Mouse (Mus musculus) induced T-regulatory cell, adult 2 months (primary cell): ENCODE results near the gene Plekhh1.

Experiments
- DNase-seq: peaks from one replicate; pipeline ENCODE4 v3.0.0-alpha.2; 2012; ENCODE audit warnings: low read depth

Gene Plekhh1

DNA sequence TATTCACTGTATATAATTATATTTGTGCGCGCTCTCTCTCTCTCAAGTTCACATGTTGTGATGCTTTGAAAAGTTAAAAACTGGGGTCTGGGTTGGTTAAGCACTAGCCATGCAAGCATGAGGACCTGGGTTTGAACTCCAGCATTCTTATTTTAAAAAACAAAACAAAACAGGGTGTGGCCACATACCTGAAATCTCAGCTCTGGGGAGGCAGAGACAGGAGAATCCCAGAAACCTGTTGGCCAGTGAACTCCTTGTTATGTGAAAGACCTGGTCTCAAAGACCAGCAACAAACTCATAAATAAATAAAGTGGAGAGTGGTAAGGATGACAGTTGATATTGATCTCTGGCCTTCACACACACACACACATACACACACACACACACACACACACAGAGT is 5.4 kb downstream of the Plekhh1 start:
- DNase-seq, result no peak

DNA sequence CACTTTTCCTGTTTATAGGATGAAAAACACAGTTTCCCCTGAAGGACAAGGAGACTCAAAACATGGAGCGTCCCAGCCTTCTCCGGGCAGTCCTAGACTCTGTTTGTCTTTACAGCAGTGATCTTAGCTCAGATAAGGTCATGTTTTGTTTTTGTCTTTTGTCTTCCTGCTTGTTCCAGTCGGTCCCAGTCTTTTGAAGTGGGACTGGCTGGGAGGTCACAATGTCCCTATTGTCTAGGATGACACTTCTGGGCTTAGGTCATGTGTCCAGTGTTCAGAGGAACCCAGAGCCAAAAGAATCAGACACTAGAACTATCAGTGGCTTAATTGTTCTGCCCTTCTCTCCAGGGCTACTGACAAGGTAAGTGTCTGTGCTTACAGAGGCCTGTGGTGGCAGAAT is 6.4 kb downstream of the Plekhh1 start:
- no peak for DNase-seq

DNA sequence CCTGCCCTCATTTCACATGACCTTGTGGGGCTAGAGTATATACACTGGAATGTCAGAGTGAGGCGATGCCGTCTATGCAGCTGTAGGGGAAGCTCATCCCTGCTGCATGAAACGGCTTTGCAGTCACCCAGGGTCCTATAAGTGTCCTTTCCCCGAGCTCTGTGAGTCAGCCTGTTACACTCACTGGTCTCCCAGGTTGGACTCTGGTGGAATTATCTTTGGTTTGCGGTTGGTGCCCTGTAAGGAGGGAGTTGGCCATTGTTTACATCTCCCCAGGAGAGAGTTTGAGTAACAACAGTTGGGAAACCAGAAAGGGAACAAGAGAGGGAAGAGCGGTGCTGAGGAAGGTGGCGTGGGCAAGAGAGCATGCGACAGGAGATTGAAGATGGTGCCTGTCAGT is 10.7 kb downstream of the Plekhh1 start:
- no peak for DNase-seq

DNA sequence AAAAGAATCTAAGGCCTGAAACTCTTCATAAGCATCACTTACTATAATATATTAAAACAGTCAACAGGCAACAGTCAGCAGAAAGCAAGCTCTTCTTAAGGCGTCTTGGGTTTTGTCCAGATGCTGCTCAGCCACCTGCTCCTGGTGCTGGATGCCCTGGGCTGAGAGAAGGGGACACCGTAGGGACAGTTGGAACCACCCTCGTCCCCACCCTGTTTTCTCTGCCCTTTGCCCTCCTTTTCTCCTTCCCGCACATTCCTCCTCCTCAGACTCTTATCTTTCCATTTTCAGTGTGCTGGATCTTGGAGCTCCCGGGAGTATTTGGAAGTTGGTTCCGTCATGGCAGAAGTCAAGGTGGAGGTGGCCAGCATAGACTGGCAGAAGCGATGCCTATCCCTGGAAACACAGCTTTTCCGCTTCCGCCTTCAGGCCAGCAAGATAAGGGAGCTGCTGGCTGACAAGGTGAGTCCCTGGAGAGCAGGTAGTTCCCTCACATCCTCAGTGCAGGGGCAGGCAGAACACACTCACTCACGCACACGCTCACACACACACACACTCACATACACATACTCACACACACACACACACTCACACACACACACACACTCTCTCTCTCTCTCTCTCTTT is 11.4 kb downstream of the Plekhh1 start:
- DNase-seq, result no peak

DNA sequence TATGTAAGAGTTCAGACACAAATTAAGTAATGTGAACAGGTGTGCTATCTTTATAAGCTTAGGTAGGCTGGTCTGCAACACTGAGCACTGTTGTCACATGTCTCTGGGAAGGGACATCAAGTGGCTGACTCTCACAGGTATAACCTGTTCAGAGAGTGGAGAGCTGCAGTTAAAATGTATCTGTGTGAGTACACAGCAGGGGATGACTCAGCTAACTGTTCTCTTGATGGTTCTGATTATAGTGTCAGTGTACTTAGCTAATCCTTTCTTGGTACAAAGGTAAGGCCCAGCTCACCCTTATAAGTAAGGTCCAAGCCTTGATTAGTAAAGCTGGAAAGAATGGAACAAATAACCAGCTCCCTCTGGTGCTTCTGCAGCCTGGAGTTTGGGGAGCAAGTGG is 12.5 kb downstream of the Plekhh1 start:
- DNase-seq, result no peak

DNA sequence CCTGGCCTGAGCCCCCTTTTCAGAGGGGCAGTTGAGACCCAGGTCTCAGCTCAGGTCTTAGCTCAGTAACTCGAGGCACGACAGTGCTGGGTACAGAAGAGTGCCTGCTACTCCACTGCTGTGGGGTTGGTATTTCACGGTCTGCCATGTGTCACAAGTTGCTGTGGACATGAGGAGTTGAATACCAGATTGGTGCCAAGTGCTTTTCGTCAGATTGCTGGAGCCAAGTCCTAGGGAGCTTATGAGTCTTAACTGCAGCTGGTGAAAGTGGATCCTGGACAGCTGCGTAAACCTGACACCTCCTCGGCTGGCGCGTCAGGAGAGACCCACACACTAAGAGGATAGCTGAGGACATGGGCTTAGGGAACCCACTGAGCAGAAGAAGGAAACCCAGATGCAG is 15.7 kb downstream of the Plekhh1 start:
- DNase-seq, result no peak

DNA sequence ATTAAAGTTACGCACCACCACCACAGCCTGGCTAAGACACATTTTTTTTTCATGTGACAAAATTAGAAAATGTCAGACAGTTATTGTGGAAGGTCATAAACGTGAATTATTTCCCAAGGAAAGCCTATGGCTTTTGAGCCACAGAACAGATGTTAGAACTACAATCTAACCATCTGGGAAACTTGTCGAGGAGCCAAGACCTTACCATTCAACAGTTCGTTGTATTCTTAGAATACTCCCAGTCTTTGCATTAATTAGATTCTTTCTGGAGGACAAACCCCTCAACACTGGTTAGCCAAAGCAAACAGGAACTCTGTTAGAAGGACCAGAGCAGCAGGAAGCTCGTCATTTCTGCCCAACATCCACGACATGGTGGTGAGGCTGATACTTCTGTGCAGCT is 17.2 kb downstream of the Plekhh1 start:
- no peak for DNase-seq

DNA sequence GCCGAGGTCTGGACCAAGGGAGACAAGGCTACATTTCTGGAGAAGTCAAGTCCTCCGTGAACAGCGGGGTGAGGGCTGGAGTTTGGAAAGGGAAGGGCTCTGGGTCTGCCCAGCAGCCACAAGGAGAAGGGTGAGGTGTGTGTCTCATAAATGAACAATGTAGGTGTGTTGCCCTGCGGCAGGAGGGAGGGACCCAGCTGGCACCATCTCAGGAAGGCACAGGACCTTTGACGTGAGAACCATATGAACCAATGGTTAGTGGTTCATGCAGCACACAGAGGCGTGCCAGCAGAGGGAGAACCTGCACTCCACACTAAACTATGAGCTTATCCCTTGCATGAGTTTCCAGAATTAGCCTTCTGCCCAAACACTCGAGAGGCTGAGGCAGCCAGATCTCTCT is 18.2 kb downstream of the Plekhh1 start:
- DNase-seq, result no peak

DNA sequence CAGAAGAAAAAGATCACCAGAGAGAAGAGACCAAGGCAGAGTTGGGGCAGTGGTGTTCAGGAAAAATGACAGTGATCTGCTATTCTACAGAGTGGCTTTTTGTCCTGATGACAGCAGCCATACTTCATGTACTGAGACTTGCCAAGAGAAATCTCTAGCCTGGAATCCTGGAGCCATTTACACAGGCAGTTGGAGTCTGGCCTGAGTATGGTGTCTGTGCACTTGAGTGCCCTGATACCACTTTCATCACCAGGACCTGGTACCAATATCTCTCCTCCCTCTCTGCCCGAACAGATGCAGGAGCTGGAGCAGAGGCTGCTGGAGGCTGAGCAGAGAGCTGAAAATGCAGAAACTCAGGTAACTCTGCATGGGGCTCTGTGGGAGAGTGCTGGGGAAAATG is 19.9 kb downstream of the Plekhh1 start:
- DNase-seq, result no peak

DNA sequence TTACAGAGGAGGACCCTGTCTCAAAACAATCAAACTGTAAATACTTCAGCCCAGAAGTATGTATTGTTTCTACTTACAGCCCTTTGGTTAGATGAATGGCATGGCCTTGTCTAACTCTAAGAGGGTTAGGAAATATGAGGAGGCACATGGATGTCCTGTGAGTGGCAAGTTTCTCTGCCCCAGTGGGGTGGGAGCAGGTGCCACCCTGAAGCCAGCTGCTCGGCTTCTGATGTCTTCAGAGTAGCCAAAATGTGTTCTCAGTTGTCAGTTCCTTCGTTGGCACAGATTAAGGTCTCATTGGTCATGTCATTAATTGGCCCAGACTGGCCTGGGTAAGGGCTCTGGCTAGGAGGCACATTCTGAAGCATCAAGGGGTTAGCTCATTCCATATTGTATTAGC is 20.8 kb downstream of the Plekhh1 start:
- DNase-seq, result no peak

DNA sequence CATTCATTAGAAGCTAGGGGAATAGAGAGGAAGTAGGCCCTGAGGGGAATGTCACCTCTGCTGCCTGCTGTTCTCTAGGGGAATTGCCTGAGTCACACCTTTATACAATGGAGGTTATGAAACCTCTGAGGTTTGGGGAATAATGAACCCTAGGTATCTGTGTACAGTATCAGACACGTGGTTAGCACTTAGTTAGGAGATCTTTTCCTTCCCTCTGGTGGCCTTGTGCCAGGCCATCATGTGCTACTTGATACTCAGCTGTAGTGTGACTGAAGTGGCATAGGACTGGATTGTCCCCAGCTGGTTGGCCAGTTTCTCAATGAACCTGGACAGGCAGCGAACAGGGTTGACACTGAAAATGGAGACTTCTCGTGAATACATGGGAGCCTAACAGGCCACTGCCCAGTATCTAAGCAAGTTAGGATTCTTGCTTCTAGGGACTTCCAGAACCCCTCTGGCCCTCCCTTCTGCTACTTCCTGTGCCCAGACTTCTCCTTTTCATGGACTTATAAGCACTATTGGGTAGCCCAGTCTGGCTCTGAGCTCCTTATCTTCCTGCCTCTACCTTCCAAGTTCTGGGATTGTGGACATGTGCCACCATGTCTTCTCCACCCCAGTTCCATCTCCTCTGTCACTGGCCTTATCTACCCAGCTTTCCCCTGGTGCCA is 21.7 kb downstream of the Plekhh1 start:
- no peak for DNase-seq

DNA sequence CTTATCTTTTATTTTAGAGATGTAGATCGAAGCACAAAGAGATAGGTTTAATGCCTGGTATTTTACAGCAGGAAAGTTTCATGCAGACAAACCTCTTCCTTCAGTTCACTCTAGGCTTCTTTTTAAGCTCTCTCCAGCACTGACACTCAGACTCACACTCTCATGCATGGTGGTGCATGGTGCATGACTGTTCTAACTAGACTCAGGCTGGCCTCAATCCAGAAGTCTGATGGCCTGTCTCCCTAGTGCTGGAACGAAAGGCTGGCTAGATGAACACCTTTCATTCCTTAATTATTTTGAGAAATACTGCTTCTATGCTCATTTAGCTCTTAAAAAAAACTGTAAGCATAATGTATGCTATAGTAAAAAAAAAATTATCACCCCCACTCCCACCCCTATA is 23.1 kb downstream of the Plekhh1 start:
- DNase-seq, result no peak

DNA sequence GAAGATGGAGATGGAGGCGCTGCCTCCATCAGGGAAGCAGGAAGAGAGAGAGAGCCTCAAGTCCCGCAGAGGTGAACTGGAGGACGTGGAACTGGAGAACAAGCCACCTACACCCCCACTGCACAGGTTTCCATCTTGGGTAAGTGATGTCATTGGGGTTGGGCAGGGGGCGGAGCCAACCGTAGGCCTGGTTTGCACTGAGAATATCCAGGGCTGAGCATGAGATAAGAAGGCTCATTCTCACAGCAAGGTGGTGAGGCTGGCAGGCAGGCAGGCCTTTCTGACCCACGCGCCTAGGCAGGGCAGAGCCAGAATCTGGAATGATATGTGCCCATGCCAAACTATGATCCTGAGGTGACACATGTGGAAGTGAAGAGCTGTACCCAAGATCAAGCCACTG is 26.3 kb downstream of the Plekhh1 start:
- DNase-seq, result no peak

DNA sequence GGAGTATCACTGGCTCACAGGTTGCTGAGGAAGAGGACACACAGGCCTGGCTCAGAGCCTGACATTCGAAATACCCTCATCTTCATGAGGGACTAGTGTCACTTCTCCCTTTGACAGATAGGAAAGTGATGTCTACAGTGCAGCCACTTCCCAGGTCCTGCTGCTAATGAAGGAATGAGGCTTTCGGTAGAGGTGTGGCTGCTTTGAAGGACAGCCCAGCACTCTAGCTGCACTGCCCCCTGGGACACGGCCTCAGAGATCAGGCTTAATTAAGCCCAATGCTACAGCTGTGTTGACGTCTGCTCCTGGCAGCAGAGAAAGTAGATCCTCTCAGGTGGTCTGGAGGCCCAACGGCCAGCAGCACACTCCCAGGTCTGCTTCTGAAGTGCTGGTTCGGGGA is 30.6 kb downstream of the Plekhh1 start:
- DNase-seq, result no peak

DNA sequence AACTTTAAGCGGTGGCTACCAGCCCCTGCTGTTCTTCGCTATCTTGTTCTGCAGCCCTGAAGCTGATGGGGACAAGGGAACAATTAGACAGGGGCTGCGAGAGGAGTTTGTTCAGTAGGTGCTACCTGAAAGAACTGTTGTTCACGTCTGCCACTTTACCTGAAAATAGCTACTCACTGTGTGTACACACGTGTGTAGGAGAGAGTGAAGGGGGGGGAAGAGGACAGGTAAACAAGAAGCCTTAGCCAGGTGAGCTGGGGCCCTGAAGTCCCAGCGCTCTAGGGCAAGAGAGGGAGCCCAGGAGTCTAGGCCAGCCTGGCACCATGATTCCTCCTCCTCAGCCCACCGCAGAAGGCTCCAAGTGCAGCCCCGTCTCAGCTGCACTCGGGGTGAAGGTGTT is 31.2 kb downstream of the Plekhh1 start:
- no peak for DNase-seq

DNA sequence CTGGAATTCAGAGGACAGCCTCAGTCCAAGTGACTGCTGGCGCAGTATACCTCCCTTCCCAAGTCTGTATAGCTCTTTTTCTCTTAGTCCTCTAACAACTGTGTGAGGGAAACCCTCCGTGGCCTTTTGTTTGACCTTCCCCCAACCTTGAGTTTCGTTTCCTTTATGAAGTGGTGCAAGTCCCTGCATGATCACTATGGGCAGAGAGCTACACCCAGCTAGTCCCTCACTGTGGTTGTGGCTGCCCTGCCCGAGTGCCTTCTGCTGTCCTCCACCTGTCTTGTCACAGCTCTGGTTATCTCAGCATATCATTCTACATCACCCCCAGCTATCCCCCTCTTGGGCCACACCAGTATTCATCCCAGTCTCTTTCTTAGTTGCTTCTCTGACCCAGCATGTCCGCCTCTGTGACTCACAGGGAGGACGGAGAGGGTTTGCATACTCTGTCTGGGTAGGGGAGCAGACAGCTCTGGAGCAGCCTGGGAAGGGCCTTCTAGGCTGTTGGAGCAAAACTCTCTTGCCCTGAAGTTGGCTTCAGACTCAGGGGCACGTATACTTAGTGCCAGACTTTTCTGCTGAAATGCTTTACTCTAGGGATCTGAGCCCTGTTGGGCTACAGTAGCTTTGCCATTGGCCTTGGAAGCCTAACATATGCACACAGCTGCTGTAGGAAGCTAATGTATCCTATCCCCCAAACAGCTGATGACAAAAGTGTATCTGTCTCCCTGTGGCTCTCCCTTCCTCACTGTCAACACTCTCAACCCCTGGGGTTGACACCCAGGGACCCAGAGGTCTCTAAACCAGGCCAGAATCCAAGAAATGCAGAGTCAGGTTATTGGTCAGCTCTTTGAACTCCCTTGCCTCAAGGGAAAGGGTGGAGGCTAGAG is 32.0 kb downstream of the Plekhh1 start:
- DNase-seq, result no peak

DNA sequence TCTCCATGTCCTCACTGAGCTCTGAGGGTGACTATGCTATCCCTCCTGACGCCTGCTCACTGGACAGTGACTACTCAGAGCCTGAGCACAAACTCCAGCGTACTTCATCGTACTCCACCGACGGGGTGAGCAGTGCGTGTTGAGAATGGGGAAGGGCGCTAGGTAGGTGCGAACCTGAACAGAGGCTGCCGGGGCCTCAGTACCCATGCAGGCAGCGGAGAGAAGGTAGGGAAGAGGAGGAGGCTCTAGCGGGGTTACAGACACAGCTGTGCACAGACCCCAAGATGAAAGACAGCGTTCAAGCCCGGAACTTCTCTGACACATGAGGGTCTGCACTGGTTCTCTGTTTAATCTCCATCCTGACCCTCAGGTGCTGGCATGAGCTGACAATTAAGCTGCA is 35.5 kb downstream of the Plekhh1 start:
- no peak for DNase-seq

DNA sequence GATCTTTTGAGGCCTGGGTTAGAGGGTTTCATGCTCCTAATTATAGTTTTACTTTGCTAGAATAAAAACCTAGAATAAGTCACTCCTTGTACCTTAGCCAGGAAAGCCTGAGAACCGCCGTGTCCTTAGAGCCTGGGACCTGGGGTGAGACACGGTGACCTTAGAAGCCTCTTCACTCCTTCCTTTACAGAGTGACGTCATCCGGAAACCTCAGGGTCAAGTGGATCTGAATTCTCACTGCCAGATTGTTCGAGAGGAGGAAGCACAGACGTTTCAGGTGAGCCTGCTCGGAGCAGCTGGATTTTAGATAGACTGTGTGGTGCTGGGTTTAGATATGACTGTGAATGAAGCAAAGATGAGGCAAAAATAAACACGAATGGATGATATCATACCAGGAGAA is 37.5 kb downstream of the Plekhh1 start:
- no peak for DNase-seq

DNA sequence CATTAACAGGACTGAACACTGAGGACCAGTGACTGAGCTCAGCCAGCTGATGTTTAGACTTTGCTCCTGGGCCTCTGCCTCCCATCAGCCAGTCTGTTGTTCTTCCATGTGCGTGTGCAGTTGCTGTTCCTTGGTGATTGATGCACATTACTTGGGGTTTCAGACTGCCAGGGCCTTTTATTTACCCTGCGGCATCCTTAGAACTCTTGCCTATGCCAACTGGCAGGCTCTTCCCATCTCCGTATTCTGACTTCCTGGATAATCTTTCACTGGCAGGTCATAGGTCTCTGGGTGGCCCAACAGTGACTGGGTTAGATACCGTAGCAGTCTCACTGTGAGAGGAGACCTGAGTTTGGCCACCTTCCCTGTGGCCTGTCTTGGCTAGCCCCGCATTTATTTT is 38.6 kb downstream of the Plekhh1 start:
- no peak for DNase-seq

DNA sequence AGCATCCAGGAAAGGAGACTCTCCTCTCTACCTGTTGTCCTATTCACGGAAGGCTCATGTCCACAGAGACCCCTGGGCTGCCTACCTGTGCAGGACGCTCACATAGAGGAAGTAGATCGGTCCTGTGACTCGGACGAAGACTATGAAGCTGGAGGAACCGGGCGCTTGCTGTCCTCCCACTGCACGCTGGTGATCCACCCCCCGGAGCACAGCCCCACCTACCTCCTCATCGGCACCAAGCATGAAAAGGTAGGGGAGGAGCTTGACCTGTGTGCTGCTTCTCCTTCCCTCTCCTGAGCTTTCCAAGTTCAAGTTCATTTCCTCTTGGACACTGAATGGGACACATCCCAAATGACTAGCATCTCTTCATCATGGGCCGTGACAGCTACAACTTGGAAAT is 39.3 kb downstream of the Plekhh1 start:
- no peak for DNase-seq

DNA sequence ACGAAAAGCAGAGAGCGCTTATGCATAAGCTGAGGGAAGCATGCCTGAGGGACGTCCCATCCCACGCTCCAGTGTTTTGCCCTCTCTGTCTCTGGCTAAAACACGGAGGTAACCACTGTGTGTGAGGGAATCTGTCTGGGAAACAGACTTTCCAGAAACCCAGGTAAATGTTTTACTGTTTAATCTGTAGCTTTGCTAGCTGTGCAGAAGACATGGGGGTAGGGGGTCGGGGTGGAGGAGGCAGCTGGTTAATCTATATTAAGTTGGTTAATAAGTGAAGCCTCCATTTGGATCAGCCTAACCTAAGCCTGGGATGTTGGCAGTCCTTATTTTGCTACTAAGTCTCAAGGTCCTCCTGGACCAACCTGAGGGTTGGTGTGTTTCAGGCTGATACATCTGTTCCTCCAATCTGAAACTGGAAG is 40.2 kb downstream of the Plekhh1 start:
- DNase-seq, result no peak

DNA sequence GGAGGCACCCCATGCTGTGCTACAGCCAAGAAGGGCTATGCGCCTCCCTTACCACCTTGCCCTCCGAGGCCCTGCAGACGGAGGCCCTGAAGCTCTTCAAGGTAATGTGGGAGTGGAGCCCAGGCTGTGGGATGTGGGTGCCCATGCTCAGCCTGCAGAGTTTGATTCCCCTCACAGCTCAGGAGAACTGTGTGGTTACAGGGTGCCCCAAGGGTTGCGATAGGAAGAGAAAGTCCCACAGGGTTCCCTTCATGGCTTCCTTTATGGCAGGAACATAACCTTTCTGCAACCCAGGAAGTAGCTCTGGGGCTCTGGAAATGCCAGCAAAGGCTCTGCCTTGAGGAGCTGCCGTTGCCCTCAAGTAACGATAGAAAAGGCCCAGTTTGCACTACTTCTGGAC is 41.0 kb downstream of the Plekhh1 start:
- DNase-seq, result no peak

DNA sequence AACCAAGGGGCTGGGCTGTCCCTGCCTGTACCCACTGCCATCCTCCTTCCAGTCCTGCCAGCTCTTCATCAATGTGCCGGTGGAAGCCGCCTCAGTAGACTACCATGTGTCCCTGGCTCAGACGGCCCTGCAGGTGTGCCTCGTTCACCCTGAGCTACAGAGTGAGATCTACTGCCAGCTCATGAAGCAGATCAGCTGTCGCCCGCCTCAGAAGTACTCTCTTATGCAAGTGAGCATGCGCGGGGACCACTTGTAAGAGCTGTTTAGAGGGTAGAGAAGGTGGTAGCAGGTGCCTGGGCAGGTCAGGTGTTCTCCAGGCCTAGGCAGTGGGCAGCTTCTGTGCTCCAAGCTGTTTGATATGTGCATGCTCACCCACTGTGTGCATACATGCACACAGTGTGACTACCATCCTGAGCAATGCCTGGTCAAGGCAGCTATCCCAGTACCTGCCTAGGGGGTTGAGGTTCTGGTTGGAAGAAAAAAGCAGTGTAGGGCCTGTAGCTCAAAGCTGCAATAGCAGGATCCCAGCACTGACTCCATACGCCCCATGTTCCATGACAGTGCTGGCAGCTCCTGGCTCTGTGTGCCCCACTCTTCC is 41.9 kb downstream of the Plekhh1 start:
- no peak for DNase-seq
